Mouse (Mus musculus) C3H10T1/2 (cell line): ENCODE results near the gene Izumo1r. TPM values are rescaled to one million over a fixed set of nuclear protein-coding genes. Genes with fewer than 3 reads are reported as not detected.

ENCODE experiments used
- polyA plus RNA-seq, 2 experiments: library from polyadenylated mRNA; unstranded; fragments of >200 nt; fragmentation: generic; extraction: Trizol; gene quantifications; one replicate each; pipeline ENCODE4 v1.2.1; 2012; ENCODE audit warnings: missing spikeins in 2 of 2

The Izumo1r gene
- not detected for polyA plus RNA-seq

DNA sequence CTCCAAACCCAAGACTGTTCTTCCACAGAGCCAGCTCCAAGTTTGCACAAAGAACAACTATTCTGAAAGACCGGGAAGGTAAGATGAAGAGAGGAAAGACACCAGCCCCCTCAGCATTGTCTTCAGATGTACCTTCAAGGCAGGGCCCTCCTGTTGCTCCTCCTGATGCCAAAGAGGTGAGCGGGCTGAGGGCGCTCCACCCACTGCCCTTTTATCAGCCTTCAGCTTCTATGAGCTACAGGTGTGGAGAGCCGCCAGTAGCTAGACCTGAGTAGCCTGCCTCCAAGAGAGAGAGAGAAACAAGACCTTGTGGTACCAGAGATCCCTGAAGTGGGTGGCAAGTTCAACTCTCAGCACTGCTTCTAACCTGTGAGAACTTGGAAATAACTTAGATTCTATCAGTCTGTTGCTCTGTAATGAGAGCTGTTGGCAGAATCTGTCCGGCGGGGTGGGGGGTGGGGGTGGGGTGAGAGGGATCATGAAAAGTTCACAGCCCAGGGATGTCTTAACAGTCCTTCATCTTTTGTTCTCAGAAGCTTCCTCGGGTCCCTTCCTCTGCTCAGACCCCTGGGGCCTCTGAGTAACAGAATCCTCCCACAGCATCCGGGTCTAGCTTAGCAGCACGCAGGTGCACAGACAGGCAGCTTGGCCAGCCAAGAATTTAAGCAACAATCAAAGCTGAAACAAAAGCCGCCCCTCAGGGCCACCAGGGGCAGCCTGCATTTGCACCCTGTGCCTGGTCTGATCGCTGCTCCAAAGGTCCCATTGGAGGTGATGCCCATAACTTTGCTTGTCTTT is at the start of gene Izumo1r:
TSS of gene Izumo1r (minus strand) at position 369 of the 798 bp plus-strand sequence.

DNA sequence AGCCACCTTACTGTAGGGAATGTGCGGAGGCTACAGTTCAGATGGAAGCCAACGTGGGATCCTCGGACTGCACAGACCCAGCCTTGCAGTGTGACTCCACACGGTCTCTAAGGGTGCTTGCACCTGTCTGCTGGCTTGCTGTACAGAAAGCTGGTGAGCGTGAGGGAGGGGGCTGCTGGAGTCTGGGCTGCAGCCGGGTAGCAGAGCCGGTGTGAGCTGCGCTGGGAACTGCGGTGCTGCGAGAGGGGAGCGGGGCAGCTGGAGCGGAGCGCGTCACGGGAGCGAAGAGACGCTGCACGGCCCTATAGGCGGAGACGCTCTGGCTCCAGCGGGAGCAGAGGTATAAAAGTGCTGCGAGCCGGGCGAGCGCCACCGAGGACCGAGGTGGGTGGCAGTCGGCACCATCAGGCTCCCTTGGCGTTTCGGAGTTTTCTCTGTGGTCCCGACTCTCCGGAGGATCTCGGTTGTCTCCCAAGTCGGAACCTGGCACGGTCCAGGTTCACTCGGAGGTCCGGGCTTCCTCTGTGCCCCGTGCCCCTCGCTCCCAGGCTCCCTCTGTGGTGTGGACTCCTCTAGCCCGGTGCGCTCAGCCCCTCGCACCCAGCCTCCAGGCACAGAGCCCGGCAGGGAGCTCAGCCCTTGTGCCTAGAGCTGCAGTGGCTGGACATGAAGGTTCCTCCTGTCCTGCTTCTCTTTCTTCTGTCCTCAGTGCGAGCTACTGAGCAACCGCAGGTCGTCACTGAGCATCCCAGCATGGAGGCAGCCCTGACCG is 43.7 kb downstream of the Izumo1r start, which contains the start of gene Gpr83:
TSS of gene Gpr83 (plus strand) at position 343 of the 772 bp plus-strand sequence.

Other genes with a start within 250 kb of the Izumo1r start
- under 1 TPM; 0.01 to 0.18 TPM for gene Piwil4, start 163.2 kb downstream of the Izumo1r start, polyA plus RNA-seq
- not detected for gene Fut4, start 151.6 kb downstream of the Izumo1r start, polyA plus RNA-seq
- gene 1700012B09Rik, start 132.9 kb downstream of the Izumo1r start, polyA plus RNA-seq = not detected
- gene Mre11a, start 119.3 kb downstream of the Izumo1r start, polyA plus RNA-seq = 1 to 10 TPM; 3.1 to 6.4 TPM
- gene Ankrd49, start 119.1 kb downstream of the Izumo1r start, polyA plus RNA-seq = 1 to 10 TPM in 1 of 2 experiments, under 1 TPM in 1; 0.71 to 3.8 TPM
- gene Gpr83, start 43.7 kb downstream of the Izumo1r start, polyA plus RNA-seq = not detected
- 1 to 10 TPM; 3.9 to 4.6 TPM for gene Panx1, start 141.5 kb upstream of the Izumo1r start, polyA plus RNA-seq
- not detected for gene Hephl1, start 208.2 kb upstream of the Izumo1r start, polyA plus RNA-seq